Mouse (Mus musculus) lung, postnatal 0 days (tissue): ENCODE data around the gene Coq2.

ENCODE experiments used
- CTCF ChIP-seq: IDR thresholded peaks from 2 replicates; pipeline ENCODE4 v1.5.1; 2016; ENCODE audit warnings: antibody characterized with exemption, mild to moderate bottlenecking
- EP300 ChIP-seq: IDR thresholded peaks from 2 replicates; pipeline ENCODE4 v1.6.1; 2016; ENCODE audit warnings: antibody characterized with exemption, mild to moderate bottlenecking, control low read depth

GRCm38 (mm10) chr5:100613896-100614768, 60.8 kb downstream of the Coq2 start:
- TF ChIP-seq EP300 (no peak), CTCF (no peak)
